Mouse (Mus musculus): ENCODE measurements at regions not wholly inside any gene's neighbourhood (a gene's known extent, or its start where the extent isn't known, plus 50 kb on each side); places are given as distances from the start of the nearest gene placed in this dataset.

DNA sequence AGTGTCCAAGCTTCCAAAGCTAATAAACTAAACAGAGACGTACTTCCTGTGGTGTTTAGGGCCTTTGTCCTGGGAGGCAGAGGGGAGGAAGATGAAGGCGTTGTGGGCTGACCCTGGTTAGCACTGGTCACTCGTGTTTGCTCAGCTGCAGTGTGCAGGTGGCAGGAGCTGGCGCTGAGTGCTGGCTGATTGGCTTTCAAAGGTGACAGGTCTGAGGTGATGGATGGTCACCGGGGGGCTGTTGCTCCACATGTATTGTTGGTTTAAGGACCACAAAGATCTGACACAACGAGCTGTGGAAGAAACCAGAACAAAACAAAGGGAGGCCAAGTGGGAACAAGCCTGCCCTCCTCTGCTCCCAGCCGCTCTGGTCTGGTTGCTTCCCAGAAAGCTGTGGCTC, 320.1 kb downstream of the Rps24 start:
- Histone ChIP-seq H3K4me1 (ENCODE audit: control insufficient read depth in 2 of 2, insufficient read depth in 2 of 2, low read length in 2 of 2, poor library complexity in 1 of 2) (no peaks in the 10 kb centered on the region), H3K9me3 (ENCODE audit: control insufficient read depth, insufficient read depth, low read depth, low read length) (no peaks in the 10 kb centered on the region), H3K27ac (ENCODE audit: insufficient read depth, low read depth, low read length, poor library complexity, severe bottlenecking) (no peak overlapping the region), H3K9ac (ENCODE audit: insufficient read depth, low read depth, low read length, poor library complexity, severe bottlenecking) (no peak overlapping the region), H3K4me3 (ENCODE audit: insufficient read depth in 1 of 2, low read depth in 1 of 2, low read length in 2 of 2, poor library complexity in 1 of 2, severe bottlenecking in 1 of 2) (no peak overlapping the region), H3K36me3 (ENCODE audit: control insufficient read depth, insufficient read depth, low read length, poor library complexity, severe bottlenecking) (no peaks in the 10 kb centered on the region)
- no peak for DNase-seq (ENCODE audit: low read depth, low spot score)
- TF ChIP-seq CHD2 (IDR thresholded peaks at IDR 0.05; ENCODE audit: low read depth, low read length) (no peak), MAFK (IDR thresholded peaks at IDR 0.05; ENCODE audit: insufficient read depth, low read depth, low read length) (no peak), ZNF384 (IDR thresholded peaks at IDR 0.05; ENCODE audit: low read depth, low read length) (no peak), ZC3H11A (IDR thresholded peaks at IDR 0.05; ENCODE audit: borderline replicate concordance, low read depth, low read length) (no peak), HCFC1 (IDR thresholded peaks at IDR 0.05; ENCODE audit: borderline replicate concordance, insufficient read depth, low read length) (no peak)
- in situ Hi-C loops (cut with MboI; ENCODE audit: low sequenced_read_pairs in 2 of 2, unreplicated experiment in 2 of 2), result no loop called here

DNA sequence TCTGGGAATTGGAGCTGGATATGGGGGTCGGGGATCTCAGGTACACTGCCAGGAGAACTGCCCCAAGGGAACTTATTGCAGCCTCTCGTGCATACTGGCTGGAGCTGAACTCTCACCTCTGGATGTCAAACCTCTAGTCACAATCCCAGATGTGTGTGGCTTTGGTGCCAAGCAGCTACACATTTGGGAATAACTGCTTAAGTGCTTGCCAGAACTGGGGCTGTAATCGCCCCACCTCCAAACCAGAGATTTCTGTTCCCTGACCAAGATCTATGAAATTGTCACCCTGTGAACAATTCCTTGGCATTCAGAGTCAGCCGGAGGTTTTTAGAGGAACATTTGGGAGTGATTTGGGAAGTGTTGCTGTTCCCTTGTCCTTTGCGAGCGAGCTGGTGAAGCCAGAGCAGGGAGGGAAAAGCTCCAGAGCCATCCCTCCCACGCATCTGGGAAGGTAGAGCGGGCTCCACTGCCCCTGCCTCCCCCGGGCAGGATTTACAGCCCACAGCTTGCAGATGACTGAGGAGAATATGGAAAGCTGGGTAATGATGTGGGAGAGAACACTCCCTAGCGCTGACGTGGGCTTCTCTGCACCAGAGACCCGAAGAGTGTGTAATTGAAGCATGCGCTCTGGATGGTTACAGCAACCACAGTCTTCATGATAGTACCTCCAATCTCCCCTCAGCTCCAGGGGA, 336.1 kb downstream of the Rps24 start:
- Histone ChIP-seq H3K4me3 (ENCODE audit: insufficient read depth in 1 of 2, low read depth in 1 of 2, low read length in 2 of 2, poor library complexity in 1 of 2, severe bottlenecking in 1 of 2) (no peak overlapping the region), H3K4me1 (ENCODE audit: control insufficient read depth in 2 of 2, insufficient read depth in 2 of 2, low read length in 2 of 2, poor library complexity in 1 of 2) (no peaks in the 10 kb centered on the region), H3K9ac (ENCODE audit: insufficient read depth, low read depth, low read length, poor library complexity, severe bottlenecking) (no peak overlapping the region), H3K36me3 (ENCODE audit: control insufficient read depth, insufficient read depth, low read length, poor library complexity, severe bottlenecking) (no peaks in the 10 kb centered on the region), H3K9me3 (ENCODE audit: control insufficient read depth, insufficient read depth, low read depth, low read length) (no peaks in the 10 kb centered on the region), H3K27ac (ENCODE audit: insufficient read depth, low read depth, low read length, poor library complexity, severe bottlenecking) (no peak overlapping the region)
- DNase-seq (ENCODE audit: low read depth, low spot score), result no peak
- TF ChIP-seq ZC3H11A (IDR thresholded peaks at IDR 0.05; ENCODE audit: borderline replicate concordance, low read depth, low read length), result no peak
- no peak for TF ChIP-seq HCFC1 (IDR thresholded peaks at IDR 0.05; ENCODE audit: borderline replicate concordance, insufficient read depth, low read length)
- no peak for TF ChIP-seq CHD2 (IDR thresholded peaks at IDR 0.05; ENCODE audit: low read depth, low read length)
- TF ChIP-seq ZNF384 (IDR thresholded peaks at IDR 0.05; ENCODE audit: low read depth, low read length), result no peak
- no peak for TF ChIP-seq MAFK (IDR thresholded peaks at IDR 0.05; ENCODE audit: insufficient read depth, low read depth, low read length)
- in situ Hi-C loops (cut with MboI; ENCODE audit: low sequenced_read_pairs in 2 of 2, unreplicated experiment in 2 of 2), result no loop called here

DNA sequence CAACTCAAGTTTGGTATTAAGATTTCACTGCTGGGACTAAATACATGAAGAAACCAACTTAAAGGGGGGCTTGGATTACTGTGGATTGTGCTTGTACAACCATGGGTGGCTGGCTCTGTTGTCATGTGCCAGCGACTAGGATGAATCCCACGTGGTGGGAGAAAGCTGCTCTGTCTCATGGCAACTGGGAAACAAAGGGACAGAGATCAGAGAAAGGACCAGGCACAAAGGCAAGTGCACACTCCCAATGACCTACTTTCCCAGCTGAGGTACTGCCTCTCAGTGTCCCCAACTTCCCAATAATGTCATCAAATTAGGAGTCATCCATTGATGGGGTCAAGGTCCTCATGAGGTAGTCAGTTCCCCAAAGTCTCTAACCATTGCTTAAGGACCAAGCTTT, 337.4 kb downstream of the Rps24 start:
- no peak overlapping the region for H3K9ac ChIP-seq (ENCODE audit: insufficient read depth, low read depth, low read length, poor library complexity, severe bottlenecking)
- DNase-seq (ENCODE audit: low read depth, low spot score), result no peak
- no peaks in the 10 kb centered on the region for H3K4me1 ChIP-seq (ENCODE audit: control insufficient read depth in 2 of 2, insufficient read depth in 2 of 2, low read length in 2 of 2, poor library complexity in 1 of 2)
- no peaks in the 10 kb centered on the region for H3K9me3 ChIP-seq (ENCODE audit: control insufficient read depth, insufficient read depth, low read depth, low read length)
- in situ Hi-C loops (cut with MboI; ENCODE audit: low sequenced_read_pairs in 2 of 2, unreplicated experiment in 2 of 2), result no loop called here
- no peaks in the 10 kb centered on the region for H3K36me3 ChIP-seq (ENCODE audit: control insufficient read depth, insufficient read depth, low read length, poor library complexity, severe bottlenecking)
- no peak for TF ChIP-seq CHD2 (IDR thresholded peaks at IDR 0.05; ENCODE audit: low read depth, low read length)
- H3K27ac ChIP-seq (ENCODE audit: insufficient read depth, low read depth, low read length, poor library complexity, severe bottlenecking), result no peak overlapping the region
- H3K4me3 ChIP-seq (ENCODE audit: insufficient read depth in 1 of 2, low read depth in 1 of 2, low read length in 2 of 2, poor library complexity in 1 of 2, severe bottlenecking in 1 of 2), result no peak overlapping the region

DNA sequence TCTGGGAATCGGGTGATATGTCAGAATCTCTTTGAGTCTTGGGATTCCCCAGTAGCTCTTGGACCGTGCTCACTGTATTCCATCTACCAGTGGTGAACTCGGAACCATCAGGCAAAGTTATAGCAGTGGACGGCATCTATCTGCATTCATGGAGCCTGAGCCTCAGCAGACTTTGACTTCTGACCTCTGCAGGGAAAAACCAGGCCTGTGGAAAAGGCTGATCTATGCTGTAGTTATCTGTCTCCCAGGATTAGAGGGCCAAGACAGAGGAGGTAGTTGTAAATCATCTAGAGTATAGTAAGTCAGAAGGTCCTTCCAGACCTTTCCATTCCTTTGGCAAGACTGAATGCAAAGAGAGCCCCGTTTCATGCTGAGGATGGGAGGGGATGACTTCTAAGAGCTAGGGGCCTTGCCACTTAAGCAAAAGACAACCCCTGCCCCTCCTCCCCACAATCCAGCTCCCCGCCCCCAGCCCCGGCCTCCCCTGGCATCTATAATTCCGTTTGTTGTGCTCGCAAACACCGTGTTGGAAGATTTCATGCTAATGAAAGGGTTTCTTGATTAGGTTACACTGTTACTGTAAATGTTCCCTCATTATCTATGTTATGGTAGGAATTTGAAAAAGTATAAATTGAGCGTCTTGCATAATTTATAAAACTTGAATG, 338.9 kb downstream of the Rps24 start:
- no peaks in the 10 kb centered on the region for H3K9me3 ChIP-seq (ENCODE audit: control insufficient read depth, insufficient read depth, low read depth, low read length)
- in situ Hi-C loops (cut with MboI; ENCODE audit: low sequenced_read_pairs in 2 of 2, unreplicated experiment in 2 of 2), result no loop called here
- H3K27ac ChIP-seq (ENCODE audit: insufficient read depth, low read depth, low read length, poor library complexity, severe bottlenecking), result no peak overlapping the region
- H3K36me3 ChIP-seq (ENCODE audit: control insufficient read depth, insufficient read depth, low read length, poor library complexity, severe bottlenecking), result no peaks in the 10 kb centered on the region
- TF ChIP-seq MAFK (IDR thresholded peaks at IDR 0.05; ENCODE audit: insufficient read depth, low read depth, low read length) (no peak), HCFC1 (IDR thresholded peaks at IDR 0.05; ENCODE audit: borderline replicate concordance, insufficient read depth, low read length) (no peak), CHD2 (IDR thresholded peaks at IDR 0.05; ENCODE audit: low read depth, low read length) (no peak)
- no peak overlapping the region for H3K9ac ChIP-seq (ENCODE audit: insufficient read depth, low read depth, low read length, poor library complexity, severe bottlenecking)
- H3K4me1 ChIP-seq (ENCODE audit: control insufficient read depth in 2 of 2, insufficient read depth in 2 of 2, low read length in 2 of 2, poor library complexity in 1 of 2), result no peaks in the 10 kb centered on the region
- H3K4me3 ChIP-seq (ENCODE audit: insufficient read depth in 1 of 2, low read depth in 1 of 2, low read length in 2 of 2, poor library complexity in 1 of 2, severe bottlenecking in 1 of 2), result no peak overlapping the region
- DNase-seq (ENCODE audit: low read depth, low spot score), result no peak
